Mouse (Mus musculus) embryonic fibroblast, embryonic 13.5 days (primary cell): ENCODE measurements around the gene Spata33. TPM values are rescaled to one million over a fixed set of nuclear protein-coding genes. Genes with fewer than 3 reads are reported as not detected.

Source experiments
- H3K27ac ChIP-seq: 2 replicates; pipeline ENCODE4 v1.5.1; 2012; ENCODE audit warnings: low read length, control low read depth, inconsistent platforms; ENCODE audit not compliant: insufficient read depth
- H3K4me1 ChIP-seq: 2 replicates; pipeline ENCODE4 v1.6.1; 2011; ENCODE audit warnings: low read length; ENCODE audit not compliant: control insufficient read depth, insufficient read depth
- H3K4me3 ChIP-seq: 2 replicates; pipeline ENCODE4 v1.5.1; 2011; ENCODE audit warnings: mild to moderate bottlenecking, control low read depth, low read length; ENCODE audit not compliant: insufficient read depth
- CTCF ChIP-seq: IDR thresholded peaks from 2 replicates; pipeline ENCODE4 v1.5.1; 2011; ENCODE audit warnings: mild to moderate bottlenecking, control low read depth, low read length, moderate library complexity, borderline replicate concordance; ENCODE audit not compliant: insufficient read depth
- POLR2A ChIP-seq: IDR thresholded peaks from 2 replicates; pipeline ENCODE4 v1.6.1; 2011; ENCODE audit warnings: low read depth, mild to moderate bottlenecking, control low read depth, low read length, moderate library complexity
- polyA plus RNA-seq: library from polyadenylated mRNA; stranded (reverse); fragments of >200 nt; gene quantifications from 2 replicates; pipeline ENCODE4 v1.2.4, GENCODE M21; 2011; ENCODE audit warnings: low read depth; ENCODE audit not compliant: missing spikeins, insufficient read length

The Spata33 gene
- polyA plus RNA-seq, 1 experiment: 1.4 TPM

DNA sequence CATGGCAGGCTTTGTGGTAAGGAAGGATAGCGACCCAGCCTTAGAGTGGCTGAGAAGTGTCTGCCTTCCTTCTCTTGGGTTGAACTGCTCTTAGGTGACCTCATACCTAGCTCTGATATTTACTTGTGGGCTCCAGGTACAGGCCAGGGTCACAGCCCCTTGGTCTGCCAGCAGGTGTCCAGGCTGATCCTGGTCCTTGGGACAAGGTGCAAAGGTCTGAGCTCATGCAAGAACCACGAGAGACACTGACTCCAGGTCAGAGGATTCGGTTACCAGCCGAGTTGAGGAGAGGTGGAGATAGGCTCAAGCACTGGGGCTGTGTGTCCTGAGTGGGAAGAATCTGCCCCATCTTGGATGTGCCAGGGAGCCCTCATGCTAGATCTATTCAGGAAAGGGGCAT lies 31.8 kb downstream of the Spata33 start:
- H3K4me1 ChIP-seq: no peaks in the 10 kb centered on the region
- no peak overlapping the region for H3K27ac ChIP-seq
- no peak for TF ChIP-seq POLR2A
- TF ChIP-seq CTCF: no peak
- H3K4me3 ChIP-seq: no peak overlapping the region

DNA sequence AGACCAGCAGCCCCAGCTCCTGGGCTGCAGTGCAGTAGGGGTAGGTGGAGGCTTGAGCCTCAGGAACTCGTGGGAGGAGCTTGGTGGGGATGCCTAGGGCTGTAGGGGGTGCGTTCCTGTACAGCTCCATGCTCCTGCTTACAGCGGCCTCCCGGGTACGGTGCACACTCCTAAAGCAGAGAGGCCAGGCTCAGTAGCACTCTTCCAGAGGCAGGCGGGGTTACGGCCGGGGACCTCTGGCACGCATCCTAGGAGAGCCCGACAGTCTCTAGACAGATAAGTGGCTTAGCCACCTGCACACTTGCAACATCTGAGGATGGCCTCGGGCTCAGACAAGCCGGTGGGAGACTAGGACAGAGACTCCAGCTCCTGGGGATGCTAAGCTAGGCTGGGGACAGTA lies 32.9 kb downstream of the Spata33 start:
- TF ChIP-seq CTCF (no peak), POLR2A (no peak)
- Histone ChIP-seq H3K4me1 (no peaks in the 10 kb centered on the region), H3K4me3 (no peak overlapping the region), H3K27ac (no peak overlapping the region)

DNA sequence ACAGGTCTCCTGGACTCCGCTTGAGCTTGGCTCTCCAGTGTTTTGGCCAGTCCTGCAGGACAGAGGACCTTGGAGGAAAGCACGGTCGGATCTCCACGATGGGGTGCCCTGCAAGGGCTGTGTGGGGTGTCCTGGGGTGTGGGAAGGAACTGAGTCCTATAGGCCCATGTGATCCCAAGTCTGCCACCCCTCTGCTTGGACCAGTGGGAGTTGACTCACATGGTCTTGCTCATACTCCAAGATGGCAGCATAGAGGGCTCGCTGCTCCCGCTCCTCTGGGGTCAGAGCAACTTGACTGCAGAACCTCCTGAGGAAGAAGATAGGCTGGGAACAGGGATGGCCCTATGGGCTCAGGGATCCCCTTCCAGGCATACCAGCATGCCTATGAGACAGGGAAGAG lies 35.1 kb downstream of the Spata33 start:
- H3K27ac ChIP-seq: no peak overlapping the region
- H3K4me3 ChIP-seq: no peak overlapping the region
- no peak for TF ChIP-seq POLR2A
- no peak for TF ChIP-seq CTCF
- H3K4me1 ChIP-seq: no peaks in the 10 kb centered on the region

DNA sequence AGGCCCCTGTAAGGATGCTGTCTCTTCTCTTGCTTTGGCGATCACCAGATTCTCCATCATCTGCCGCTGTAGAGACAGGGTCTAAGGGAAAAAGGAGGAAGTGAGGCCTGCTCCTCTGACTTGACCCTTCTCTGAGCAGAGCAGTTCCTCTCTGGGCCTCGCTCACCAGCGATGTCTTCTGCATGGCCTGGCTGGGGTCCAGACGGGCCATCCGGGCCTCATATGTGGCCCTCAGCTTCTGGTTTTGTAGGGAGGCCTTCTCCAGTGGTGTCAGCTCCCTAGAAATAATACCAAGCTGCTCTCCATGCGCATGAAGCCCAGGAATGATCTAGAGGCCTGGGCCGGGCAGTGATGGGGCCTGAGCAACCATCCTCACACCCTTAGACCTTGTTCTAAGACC lies 36.0 kb downstream of the Spata33 start:
- TF ChIP-seq CTCF (no peak), POLR2A (no peak)
- Histone ChIP-seq H3K4me3 (no peak overlapping the region), H3K4me1 (0 out of 2 replicates have a peak, but pooled peaks cover 5% of the 10 kb centered on the region)

DNA sequence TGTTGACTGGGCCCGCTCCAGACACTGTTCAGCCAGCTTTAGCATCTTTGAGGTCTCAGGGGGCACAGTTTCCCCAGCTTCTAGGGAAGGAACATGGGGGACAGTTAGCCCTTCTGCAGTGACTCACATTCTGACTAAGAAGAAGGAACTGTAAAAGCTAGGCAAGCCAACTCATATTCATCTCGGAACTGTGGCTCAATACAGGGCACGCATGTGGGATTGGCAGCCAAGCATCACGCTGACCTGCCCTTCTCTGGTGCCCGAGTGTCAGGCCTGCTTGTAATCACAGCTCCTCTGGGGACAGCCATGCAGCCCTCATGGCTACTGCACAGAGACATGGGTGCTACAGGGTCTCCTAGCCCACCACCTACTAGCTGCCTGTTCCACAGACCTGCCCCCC lies 38.3 kb downstream of the Spata33 start:
- H3K4me1 ChIP-seq: 0 out of 2 replicates have a peak, but pooled peaks cover 5% of the 10 kb centered on the region
- no peak overlapping the region for H3K4me3 ChIP-seq
- H3K27ac ChIP-seq: no peak overlapping the region
- TF ChIP-seq POLR2A (no peak), CTCF (no peak)

More for the DNA sequence above, 36.0 kb downstream of the Spata33 start:
- no peak overlapping the region for H3K27ac ChIP-seq

DNA sequence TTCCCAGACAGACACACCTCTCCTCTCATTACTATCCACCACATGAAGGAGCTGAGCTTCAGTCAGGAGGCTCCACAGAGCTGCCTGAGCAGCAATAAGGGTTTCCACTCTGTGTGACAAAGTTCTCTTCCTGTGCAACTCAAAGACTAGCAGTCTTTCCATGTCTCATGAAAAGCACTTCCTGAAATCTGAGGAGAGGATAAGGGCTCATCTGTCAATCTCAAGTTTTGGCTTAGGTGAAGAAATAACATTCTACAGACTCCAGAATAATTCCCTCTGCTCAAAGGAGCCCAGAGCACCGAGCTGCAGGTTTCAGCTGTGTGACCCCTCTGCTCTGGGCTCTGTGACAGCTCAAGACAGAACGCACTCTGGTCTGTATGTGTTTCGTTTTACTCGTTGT lies 40.3 kb downstream of the Spata33 start:
- TF ChIP-seq POLR2A (no peak), CTCF (no peak)
- Histone ChIP-seq H3K4me1 (0 out of 2 replicates have a peak, but pooled peaks cover 5% of the 10 kb centered on the region), H3K4me3 (peak overlapping the region; percentile 80; the same call in 1 of the 2 replicates), H3K27ac (no peak overlapping the region)

DNA sequence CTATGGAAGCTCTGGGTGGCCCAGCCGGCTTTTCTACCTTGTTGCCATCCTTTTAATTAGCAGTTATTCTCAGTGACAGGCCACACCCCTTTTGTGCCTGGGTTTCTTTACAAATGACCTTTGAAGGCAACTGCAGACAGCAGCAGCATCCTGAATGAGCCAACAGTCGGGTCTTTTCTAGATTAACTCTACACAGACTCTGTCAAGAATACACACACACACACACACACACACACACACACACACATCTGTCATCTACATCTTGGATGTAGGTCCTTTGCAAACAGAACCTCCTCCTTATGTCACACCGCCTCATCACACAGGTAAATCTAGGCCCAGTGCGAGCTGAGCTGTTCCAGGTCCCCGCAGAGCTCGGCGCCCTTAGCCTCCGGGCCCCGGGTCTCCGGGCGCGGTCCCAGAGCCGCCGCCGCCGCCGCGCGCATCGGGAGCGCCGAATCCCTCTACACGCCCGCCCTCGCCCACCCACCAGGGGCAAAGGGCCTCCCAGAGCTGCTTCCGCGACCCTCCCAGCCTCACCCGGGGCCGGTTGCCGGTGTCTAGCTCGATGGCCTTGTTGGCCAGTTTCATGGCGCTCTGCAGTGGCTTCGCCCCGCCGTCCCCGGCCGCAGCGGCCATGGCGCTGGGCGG lies 40.9 kb downstream of the Spata33 start:
- H3K4me1 ChIP-seq: 0 out of 2 replicates have a peak, but pooled peaks cover 5% of the 10 kb centered on the region
- TF ChIP-seq CTCF (no peak), POLR2A (no peak; the same call in none of the 2 replicates)
- no peak overlapping the region; the same call in 1 of the 2 replicates for H3K27ac ChIP-seq

DNA sequence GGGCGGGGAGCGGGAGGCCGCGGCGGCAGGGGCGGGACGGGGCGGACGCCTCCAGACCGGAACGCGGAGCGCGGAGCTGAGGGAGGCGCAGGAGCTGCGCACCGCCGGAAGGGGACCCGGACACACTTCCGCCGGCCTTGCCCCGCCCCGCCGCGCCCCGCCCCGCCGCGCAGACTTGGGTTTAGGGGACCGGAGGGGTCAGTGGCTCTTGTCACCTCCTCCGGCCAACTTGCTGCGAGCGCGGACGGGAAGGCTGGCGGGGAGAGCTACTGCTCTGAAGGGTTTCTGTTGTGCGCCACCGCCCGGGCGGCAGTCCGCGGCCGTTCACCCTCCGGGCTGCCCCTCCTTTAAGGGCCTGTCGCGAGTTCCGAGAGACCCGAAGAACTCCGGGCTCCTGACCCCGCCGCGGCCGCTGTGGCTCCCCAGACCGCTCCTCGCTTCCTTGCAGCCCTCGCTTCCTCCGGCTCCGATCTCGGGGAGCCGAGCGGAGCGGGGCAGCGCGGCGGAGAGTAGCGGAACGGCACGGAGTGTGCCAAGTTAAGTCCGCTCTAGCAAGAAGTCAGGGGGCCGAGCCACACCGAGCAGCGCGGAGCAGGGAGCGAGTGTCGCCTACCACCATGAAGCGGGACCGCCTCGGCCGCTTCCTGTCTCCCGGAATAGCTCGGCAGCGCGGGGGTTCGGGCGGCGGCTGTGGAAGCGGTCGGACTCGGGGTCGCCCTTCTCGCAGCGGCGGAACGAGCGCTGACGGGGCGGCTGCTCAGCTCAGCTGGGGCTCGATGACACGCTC lies 41.7 kb downstream of the Spata33 start, which contains the start of the genes Zfp276 and Vps9d1:
Zfp276 (plus strand) TSS at position 97 of the 787 bp plus-strand sequence.
Vps9d1 (minus strand) TSS at position 250 of the 787 bp plus-strand sequence.
- Histone ChIP-seq H3K4me3 (peak within 1 kb of the TSS; percentile 84), H3K4me1 (0 out of 2 replicates have a peak, but pooled peaks cover 5% of the 10 kb centered on the region), H3K27ac (peak within 1 kb of the TSS; percentile 27; the same call in 1 of the 2 replicates)
- TF ChIP-seq CTCF: no peak
- TF ChIP-seq POLR2A: peak; percentile 73

More for the DNA sequence above, 40.9 kb downstream of the Spata33 start:
- peak overlapping the region; percentile 80 for H3K4me3 ChIP-seq

DNA sequence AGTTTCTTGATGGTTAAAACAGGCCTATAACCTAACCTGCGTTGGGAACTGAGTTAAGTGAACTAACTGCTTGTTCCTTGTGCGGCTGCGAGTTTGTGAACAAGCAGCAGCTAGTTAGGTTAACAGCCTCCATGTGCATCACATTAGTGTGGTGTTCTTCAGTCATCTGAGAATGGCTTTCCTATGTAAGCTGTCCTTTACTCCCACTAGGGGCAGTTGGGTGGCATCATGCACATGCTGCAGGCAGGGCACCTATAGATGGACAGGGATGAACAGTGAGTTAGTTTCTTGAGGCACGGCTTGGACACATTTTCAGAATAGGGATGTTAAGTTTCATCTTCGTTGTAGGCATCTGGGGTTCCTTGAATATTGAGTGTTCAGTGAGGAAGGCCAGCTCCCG lies 42.5 kb downstream of the Spata33 start:
- Histone ChIP-seq H3K27ac (no peak overlapping the region), H3K4me1 (0 out of 2 replicates have a peak, but pooled peaks cover 5% of the 10 kb centered on the region), H3K4me3 (peak overlapping the region; percentile 84)
- TF ChIP-seq POLR2A: no peak
- TF ChIP-seq CTCF: no peak
